Mouse (Mus musculus) liver, adult 2 months (tissue): ENCODE measurements around the gene Dtx1.

Experiments used
- CTCF ChIP-seq: fragments of 200-500 bp; IDR thresholded peaks from 2 replicates; pipeline ENCODE4 v1.5.1; 2011; ENCODE audit warnings: low read depth, low read length, control low read depth
- POLR2A ChIP-seq: fragments of 200-500 bp; IDR thresholded peaks from 2 replicates; pipeline ENCODE4 v1.6.1; 2011; ENCODE audit warnings: low read length, control low read depth; ENCODE audit not compliant: insufficient read depth; ENCODE audit errors: extremely low read depth

- TF ChIP-seq POLR2A: no peak
- TF ChIP-seq CTCF: no peak
These were observed 55.4 kb downstream of the Dtx1 start for GRCm38 (mm10) chr5:120656281-120656751.
